Mouse (Mus musculus) cerebellum, postnatal 36 days (tissue): ENCODE measurements at regions not wholly inside any gene's neighbourhood (a gene's known extent, or its start where the extent isn't known, plus 50 kb on each side); places are given as distances from the start of the nearest gene placed in this dataset.
"Not testable (repeated sequence)": the region's sequence is repeated elsewhere in the genome, so short reads cannot be mapped to it uniquely, and the experiment has no call there.

Experiments
- DNase-seq, 2 experiments: peaks; one replicate each; pipeline ENCODE4 v3.0.0; 2021 to 2022; ENCODE audit warnings: mixed read lengths in 2 of 2

- no peak for DNase-seq
These were observed 251.5 kb downstream of the Fgf9 start for GRCm38 (mm10) chr14:58321875-58322274.

GRCm38 (mm10) chr14:58321234-58321633, 250.9 kb downstream of the Fgf9 start:
- DNase-seq, result no peak

- no peak for DNase-seq
These were observed 247.3 kb downstream of the Fgf9 start for GRCm38 (mm10) chr14:58317640-58318039.

- no peak for DNase-seq
These were observed 246.9 kb downstream of the Fgf9 start for GRCm38 (mm10) chr14:58317231-58317630.

- DNase-seq, result no peak
These were observed 237.3 kb downstream of the Fgf9 start for GRCm38 (mm10) chr14:58307695-58308094.

- DNase-seq, result no peak
These were observed 236.6 kb downstream of the Fgf9 start for GRCm38 (mm10) chr14:58306832-58307521.

GRCm38 (mm10) chr14:58300411-58300887, 230.1 kb downstream of the Fgf9 start:
- no peak for DNase-seq

GRCm38 (mm10) chr14:58286007-58286525, 215.7 kb downstream of the Fgf9 start:
- no peak for DNase-seq

GRCm38 (mm10) chr14:58282708-58283290, 212.5 kb downstream of the Fgf9 start:
- DNase-seq, result peak; percentile 24 to 25

GRCm38 (mm10) chr14:58282264-58282663, 211.9 kb downstream of the Fgf9 start:
- DNase-seq, result no peak

GRCm38 (mm10) chr14:58274440-58274839, 204.1 kb downstream of the Fgf9 start:
- DNase-seq, result not testable (repeated sequence)

GRCm38 (mm10) chr14:58273693-58274419, 203.5 kb downstream of the Fgf9 start:
- DNase-seq, result no peak

- no peak for DNase-seq
These were observed 195.0 kb downstream of the Fgf9 start for GRCm38 (mm10) chr14:58265373-58265772.

GRCm38 (mm10) chr14:58264401-58264800, 194.1 kb downstream of the Fgf9 start:
- DNase-seq, result no peak

- DNase-seq, result peak; percentile 19
These were observed 183.1 kb downstream of the Fgf9 start for GRCm38 (mm10) chr14:58253369-58253968.

GRCm38 (mm10) chr14:58225869-58226268, 155.5 kb downstream of the Fgf9 start:
- DNase-seq, result no peak

GRCm38 (mm10) chr14:58224419-58224818, 154.1 kb downstream of the Fgf9 start:
- DNase-seq, result no peak

- no peak for DNase-seq
These were observed 138.1 kb downstream of the Fgf9 start for GRCm38 (mm10) chr14:58208401-58208800.

GRCm38 (mm10) chr14:58202607-58203295, 132.4 kb downstream of the Fgf9 start:
- no peak for DNase-seq

- no peak for DNase-seq
These were observed 119.6 kb downstream of the Fgf9 start for GRCm38 (mm10) chr14:58189948-58190347.

- no peak for DNase-seq
These were observed 112.5 kb downstream of the Fgf9 start for GRCm38 (mm10) chr14:58182869-58183268.

GRCm38 (mm10) chr14:58180724-58181123, 110.4 kb downstream of the Fgf9 start:
- no peak for DNase-seq
